Mouse (Mus musculus) lung, postnatal 4 days (tissue): ENCODE results near the gene Inka2.
"Not testable (repeated sequence)": the region's sequence is repeated elsewhere in the genome, so short reads cannot be mapped to it uniquely, and the experiment has no call there.

Source experiments
- DNase-seq, 2 experiments: peaks; one replicate each; pipeline ENCODE4 v3.0.0; 2021

Gene Inka2

DNA sequence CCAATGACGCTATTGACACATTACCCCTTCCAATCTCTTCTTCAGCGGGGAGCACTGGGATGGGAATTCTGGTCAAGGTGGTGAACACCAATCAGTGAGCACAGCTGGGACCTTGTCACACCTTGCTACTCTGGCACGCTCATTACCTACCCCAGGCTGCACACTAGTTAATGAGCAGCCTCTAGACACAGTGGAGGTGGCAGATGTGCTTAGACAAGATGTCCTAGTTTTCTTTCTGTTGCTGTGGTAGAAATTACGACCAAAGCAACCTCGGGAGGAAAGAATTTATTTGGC is 7.3 kb upstream of the Inka2 start:
- no peak for DNase-seq

DNA sequence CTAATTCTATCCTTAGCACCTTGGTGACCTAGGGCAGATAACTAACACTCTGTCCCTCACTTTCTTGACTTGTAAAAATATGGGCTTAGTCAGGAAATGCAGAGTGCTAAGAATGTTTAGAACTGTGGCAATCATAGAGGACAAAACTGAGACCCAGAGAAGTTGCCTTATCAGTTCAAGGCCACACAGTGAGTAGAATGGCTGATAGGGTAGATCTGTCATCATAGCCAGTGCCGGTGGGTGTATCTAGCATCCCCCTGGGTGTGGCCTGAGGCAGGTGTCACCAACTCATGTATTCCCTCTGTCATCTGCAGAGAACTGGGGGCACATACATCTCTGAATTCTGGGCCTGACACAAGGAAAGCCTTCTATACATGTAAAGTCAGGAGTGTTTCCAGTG is 6.1 kb upstream of the Inka2 start:
- DNase-seq, result no peak

DNA sequence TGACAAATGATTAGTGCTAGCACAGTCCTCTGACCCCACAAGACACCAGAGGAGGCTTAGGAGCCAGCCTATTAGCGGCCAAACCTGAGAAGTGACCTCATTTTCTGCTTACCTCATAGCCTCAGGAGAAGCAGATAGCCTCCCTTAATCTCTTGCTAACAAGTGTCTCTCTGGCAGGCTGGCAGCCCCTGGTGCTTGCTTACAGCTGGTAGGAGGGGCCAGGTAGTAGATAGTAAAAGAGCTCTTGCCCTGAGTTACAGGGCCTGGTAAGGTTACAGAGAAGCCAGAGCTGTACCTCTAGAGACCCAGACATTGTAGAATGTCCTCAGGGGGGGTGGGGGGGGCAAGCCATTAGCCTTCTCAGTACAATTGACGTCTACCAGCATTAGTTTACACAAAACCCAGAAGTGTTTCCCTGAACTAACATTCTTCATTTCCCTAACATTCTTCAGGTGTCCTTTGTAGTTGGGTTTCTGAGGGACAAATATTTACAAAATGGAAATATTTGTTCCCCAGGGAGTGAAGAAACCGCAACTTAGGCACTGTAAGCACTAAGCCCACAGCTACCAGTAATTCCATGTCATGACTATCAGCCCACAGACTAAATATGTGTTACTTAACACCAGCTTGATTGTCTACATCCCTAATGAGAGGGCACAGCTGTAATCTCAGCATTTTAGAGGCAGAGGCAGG is 5.0 kb upstream of the Inka2 start:
- DNase-seq, result peak in 1 of 2 experiments; percentile 73

DNA sequence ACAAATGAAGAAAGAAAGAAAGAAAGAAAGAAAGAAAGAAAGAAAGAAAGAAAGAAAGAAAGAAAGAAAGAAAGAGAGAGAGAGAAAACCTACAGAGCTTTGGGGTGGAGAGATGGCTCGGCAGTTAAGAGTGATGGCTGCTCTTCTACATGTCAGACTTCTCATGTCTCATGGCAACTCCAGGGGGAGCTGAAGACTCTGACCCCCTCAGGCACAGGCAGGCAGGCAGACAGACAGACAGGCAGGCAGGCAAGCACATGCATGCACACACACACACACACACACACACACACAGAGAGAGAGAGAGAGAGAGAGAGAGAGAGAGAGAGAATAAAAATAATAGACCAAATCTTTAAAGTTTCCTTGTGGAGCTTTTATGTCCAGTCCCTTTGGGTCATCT is 3.6 kb upstream of the Inka2 start:
- not testable (repeated sequence) for DNase-seq

DNA sequence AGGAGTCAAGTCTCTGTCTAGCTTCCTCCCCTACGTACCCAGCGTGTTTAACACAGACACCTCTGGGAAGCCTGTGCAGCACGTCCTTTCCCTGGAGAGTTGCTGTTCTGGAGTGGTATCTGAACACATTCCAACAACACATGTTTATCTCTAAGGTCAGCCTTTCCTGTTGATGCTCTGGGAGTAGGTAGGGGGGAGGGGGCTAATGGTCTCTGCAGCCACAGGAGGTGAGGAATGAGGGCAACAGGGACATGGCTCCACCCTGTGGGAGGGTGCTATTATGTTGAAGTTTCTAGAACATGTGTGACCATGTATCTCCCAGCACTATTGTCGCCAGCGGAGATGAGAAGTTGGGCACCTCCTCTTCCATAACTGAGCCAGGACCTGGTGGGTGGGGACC is 3.0 kb upstream of the Inka2 start:
- DNase-seq, result no peak

DNA sequence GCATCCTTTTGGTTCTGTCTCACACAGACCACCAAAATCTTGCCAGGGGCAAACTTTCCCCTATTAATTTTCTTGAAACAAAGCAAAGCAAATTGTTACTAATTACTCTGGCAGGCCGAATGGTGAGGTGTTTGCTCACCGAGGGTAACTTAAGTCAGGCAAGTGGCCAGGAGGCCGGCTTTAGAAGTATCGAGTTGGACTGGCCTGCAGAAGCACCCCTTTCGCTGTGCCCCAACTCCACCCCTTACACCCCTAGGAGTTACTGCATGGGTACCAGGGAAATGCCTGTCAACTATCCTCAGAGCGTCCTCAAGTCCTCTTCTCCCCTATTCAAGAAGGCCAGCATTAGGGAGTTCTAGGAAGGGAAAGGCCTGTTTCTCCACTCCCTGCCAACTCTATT is 828 bp upstream of the Inka2 start:
- no peak for DNase-seq

DNA sequence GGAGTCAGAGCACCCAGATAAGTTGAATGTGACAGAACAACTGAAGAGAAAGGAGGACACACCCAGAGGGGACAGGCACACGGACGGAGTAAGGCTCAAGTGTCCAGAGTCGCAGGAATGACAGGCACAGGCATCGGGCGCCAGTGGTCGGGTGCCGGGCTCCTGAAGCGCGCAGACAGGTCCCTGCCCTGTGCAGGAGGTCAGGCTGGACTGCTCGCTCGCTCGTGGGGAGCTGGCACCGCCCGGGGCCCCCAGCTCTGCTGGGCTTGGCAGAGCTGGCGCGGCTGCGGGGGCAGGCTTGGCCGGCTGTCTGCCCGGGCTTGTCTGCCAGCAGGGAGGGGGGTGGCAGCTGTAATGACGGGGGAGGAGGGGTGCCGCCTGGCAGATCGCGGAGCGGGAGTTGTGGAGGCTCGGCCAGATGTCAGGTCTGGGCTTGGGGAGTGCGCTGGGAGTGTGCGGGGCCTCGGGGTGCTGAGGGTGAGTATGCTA is 706 bp downstream of the Inka2 start:
- DNase-seq, result peak; percentile 63 to 69

DNA sequence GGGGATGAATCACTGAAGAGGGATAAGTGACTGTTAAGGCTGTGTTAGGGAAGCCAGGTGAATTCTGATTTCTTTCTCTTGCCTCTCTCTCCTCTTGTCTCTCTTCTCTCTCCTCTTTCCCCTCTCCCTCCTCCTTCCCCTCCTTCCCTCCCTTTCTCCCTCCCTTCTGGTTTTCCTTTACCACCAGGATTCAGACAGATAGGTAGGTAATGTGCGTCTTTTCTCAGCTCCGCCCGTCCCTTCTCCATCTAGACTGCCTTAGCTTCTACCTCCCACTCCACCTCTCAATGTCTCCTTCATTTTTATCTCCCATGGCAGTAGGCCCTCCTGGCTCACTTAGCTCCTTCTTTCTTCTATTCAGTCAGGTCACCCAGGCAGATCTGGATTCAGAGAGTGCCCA is 1.2 kb downstream of the Inka2 start:
- no peak for DNase-seq

DNA sequence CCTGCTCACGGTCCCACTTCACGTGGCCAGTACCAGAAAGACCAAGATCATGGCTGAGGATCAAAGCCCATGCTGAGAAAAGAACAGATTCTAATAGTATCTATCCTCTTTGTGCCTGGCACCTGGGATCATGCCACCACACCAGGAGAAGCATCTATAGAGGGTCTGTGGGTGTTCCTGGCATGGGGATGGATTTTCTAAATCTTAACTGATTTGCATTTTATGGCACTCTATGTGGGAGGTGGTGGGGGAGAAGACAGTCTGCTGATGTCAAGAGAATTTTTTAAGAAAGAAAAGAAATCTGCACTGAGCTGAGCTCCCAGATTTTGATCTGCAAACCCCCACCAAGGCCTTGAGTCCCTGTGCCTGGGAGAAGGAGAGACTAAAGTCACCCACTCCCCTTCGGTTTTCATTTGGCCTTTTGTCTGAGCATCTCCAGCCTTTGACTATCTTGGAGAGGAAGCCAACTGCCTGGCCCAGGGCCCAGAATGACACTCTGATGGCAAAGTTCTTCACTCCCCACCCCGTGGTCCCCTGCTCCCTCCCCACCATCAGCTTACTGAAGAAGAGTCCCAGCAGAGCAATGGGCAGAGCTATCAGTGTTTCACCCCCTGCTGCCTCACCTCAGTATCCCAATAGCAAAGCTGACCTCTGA is 2.1 kb downstream of the Inka2 start:
- peak; percentile 61 to 69 for DNase-seq

DNA sequence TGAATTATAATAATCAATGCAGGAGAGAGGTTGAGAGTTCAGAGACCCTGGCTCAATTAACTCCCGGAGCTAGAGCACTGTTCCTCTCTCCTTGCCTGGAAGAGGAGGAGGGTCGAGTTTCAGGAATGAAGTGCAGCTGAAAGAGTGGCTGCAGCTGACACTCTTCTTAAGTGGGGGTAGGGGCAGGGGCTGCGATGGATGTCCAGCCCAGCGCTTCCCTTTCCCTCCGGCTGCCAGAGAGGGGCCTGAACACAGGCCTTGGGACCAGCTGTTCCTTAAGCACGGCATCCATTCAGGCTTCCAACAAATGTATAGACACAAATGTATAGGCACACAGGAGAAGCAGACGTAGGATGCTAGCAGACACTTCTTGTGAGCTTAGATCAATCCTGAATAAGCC is 3.2 kb downstream of the Inka2 start:
- no peak for DNase-seq

DNA sequence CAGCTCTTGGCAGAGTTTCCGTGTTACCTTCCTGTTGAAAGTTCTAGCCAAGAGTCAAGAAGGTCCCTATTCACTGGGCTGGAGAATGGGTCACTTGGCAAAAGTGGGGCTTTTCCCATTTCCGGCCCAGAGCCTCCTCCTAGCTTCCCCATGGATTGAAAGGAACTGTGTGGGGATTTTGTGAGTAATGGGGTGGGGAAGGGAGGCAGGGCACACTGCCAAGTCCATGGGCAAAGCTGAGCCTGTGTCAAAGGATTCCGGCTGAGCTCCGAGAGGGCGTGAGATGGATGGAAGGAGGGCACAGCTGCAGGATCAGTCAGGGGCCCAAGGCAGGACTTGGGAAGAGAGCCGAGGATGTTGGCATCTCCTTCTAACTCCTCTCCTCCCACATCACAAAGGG is 5.8 kb downstream of the Inka2 start:
- DNase-seq, result peak in 1 of 2 experiments; percentile 70

DNA sequence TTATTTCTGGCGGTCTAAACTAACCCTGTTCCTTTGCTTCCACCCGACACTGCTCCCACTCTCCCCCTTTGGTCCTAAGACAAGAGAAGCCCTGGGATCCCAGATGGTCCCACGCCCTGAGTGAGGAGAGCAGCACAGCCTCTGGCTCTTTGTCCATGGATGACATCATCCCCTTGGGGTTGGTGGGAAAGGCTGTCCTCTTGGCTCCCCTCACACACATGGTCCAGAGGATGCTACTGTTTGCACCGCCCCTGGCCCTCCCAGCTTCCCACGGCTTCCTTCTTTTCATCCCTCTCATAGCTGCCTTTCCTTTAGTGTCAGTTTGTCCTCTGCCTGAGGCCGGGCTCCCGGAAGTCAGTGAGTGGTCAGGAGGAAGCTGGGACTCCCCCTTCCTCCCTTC is 7.3 kb downstream of the Inka2 start:
- DNase-seq, result peak; percentile 41 to 64

DNA sequence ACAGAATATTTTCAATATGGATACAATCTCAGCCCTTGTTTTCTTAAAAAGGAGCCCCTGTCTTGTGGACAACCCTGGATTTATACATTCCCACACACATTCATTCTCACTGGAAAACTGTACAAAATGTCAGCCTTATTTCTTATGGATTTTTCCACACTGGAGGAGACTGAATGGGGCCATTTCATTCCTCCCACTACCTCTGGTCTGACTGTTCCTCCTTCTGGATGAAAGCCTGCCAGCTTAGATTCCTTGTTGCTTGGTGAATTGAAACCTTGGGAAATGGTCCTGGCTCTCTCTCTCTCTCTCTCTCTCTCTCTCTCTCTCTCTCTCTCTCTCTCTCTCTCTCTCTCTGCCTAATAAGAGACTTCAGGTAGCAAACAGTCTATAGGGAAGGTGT is 8.4 kb downstream of the Inka2 start:
- no peak for DNase-seq

DNA sequence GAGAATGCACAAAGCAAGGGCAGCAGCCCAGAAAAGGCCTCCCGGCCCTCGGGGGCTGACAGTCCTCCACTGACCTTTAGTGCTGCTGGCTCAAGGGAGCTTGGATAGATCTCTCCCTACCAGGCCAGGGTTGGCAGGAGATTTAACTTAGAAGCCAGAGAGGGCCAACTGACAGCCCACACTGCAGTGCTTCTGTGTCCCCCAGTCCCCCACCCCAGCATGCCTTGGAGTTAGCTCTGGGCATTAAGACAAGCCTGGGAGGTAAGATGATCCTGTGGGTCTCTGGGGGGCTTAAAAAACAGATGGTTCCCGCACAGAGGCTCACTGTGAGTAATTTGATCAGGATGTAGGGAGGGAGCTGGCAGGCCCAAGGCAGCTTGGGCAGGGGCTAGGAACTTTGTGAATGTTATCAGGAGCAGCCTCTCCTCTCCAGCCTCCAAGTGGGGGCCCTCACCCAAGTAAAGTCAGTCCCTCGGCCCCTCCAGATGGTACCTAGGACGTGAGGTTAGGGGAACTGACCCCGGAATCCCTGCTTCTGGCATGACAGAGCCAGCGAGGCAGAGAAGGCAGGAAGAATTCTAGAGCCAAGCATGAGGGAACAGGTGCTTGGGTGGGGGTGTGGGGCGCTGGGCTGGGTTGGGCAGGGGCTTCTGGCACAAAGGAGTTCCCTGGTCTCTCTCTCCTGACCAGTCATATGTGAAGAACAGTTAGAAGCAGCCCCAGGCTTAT is 9.9 kb downstream of the Inka2 start:
- no peak for DNase-seq

DNA sequence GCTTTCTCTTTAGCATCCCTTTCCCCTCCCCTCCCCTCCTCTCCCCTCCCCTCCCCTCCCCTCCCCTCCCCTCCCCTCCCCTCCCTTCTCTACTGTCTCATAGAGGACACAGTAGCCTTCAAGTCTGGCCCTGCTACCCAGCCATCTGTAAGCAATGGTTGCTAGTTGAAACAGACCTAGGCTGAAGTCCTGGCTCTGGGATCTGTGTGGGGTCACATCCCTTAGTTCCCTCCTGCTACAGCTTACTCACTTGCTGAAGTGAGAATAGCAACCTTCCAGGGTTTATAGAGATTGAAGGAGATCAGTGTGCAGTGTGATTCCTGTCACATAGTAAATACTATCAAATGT is 10.4 kb downstream of the Inka2 start:
- no peak for DNase-seq

DNA sequence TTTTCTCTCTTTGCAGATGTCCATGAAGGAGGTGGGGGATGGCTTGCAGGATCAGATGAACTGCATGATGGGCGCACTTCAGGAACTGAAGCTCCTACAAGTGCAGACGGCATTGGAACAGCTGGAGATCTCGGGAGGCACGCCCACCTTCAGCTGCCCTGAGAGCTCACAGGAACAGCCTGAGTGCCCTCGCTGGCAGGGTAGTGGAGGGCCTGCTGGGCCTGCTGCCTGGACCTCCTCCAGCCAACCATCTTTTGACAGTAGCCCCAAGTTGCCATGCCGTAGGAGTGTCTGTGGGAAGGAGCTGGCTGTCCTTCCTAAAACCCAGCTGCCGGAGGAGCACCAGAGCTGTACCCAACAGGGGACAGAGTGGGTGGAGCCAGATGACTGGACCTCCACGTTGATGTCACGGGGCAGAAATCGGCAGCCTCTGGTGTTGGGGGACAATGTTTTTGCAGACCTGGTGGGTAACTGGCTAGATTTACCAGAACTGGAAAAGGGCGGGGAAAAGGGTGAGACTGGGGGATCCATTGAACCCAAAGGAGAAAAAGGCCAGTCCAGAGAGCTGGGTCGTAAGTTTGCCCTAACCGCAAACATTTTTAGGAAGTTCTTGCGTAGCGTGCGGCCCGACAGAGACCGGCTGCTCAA is 12.1 kb downstream of the Inka2 start:
- peak in 1 of 2 experiments; percentile 36 for DNase-seq

DNA sequence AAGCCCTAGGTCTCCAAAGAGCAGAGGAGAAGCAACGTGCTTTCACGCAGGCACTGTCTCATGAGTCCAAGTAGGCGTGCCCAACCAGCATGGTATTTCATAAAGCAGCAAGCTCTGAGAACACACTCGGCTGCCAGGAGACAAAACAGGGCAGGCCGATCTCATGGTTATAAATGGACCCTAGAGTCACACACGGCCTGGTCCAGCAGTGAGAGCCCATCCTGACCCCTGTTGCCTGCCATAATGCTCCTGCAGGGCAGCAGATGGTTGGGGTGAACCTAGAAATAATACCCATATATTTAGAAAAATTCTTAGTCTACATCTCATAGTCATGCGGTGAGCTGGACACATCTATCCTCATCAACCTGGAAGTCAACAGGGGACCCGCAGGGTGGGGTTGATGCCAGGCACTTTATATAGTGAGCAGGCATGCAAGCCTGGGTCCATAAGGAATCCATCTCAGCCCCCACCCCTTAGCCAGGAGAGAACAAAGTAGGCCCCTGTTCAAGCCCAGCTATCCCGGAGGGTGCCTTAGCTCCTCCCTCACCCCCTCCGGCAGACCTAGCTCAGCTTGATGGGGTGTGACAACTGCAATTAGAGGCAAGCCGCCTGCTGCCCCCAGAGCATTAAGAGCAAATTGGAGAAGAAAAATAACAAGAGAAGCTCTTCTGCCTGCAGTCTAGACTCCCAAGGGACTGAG is 13.6 kb downstream of the Inka2 start:
- no peak for DNase-seq

DNA sequence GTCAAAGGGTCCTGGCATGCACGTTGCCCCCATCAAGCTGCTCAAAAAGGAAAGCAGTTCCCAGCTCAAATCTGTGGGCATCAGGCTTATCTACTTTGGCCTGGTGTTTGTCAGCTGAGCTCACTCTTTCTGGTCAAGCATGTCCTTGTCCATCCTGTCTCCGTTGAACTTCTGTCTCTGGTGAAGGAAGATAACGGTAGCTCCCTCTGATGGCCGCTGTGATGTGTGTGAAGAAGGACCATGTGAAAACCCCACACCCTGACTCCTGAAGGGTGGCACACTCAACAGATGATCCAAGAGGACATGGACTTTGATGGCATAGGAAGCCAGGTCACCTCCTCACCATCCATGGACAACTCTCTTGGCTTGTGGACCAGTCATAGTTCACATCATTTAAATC is 14.3 kb downstream of the Inka2 start:
- DNase-seq, result no peak

DNA sequence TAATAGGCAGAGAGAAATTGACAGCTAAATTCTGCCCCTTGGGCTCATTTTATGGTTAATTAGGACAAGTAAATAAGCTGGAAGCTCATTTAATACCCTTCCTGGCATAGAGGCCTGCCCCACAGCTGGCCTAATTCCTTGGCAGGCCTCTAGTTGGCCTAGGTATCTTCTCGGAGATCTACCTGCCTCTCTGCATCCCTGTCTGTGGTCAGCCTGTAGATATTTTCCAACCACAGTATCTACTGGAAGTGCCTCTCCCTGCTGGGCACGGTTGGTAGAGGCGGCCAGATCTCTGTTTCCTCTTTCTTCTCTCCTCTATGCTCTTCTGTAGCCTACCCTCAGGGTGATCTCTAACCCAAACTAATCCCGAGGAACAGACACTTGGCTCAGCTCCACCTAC is 15.6 kb downstream of the Inka2 start:
- DNase-seq, result no peak

DNA sequence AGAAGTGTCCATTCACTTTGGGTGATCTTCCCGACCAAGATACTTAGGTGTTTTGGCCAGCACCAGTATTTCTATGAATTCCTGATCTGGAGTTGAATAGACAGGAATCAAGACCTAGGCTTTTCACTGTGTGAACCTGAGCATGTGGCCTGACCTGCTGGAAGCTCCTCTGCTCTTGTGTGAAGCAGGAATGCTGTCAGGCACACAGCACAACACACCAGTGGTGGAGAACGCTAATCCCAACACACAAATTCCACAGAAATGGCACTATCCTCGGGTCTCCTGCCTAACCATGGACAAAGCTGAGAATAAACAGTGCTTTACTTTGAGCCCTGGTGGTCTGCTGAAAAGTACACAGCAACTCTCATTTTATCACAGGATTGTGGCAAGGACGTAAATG is 16.1 kb downstream of the Inka2 start:
- DNase-seq, result no peak

DNA sequence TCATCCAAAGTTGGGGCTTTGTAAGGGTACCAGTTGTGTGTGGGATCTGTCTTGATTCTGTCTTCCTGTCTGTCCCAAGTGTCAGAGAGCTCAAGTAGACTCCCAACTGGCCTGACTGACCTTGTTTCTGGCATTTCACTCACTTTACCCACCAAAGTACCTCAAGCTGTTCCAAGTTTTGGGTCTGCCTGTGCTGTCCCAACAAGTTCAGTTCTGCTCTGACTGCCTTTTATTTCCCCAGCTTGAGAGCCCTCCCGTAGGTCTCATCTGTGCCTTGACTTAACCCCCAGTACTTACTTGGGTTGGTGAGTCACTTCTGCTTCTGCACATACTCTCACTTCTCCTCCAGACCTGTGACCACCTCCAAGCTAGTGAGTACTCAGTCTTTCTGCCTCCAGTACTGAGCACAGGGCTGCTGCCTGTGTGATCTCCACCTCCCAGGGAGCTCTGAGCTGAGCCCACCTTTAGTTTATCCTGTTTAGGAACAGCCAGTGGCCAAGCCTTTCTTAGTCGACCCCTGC is 17.3 kb downstream of the Inka2 start:
- no peak for DNase-seq

DNA sequence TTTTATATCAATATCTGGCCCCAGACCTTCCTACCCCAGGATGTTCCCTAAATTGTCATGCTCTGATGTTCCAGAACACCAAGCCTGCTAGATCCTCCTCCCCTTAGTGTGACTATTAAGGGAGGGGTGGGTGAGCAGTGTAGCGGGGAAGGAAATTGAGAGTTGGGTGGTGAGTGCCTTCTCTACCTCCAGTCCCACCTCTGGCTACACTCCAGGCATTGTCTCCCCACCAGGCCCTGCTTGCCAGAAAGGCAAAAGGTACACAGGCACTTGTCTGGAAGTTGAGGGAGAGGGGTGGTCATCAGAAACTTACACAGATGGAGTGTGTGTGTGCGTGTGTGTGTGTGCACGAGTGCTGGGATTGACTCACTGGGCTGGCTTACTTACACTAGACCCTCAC is 18.1 kb downstream of the Inka2 start:
- DNase-seq, result no peak

DNA sequence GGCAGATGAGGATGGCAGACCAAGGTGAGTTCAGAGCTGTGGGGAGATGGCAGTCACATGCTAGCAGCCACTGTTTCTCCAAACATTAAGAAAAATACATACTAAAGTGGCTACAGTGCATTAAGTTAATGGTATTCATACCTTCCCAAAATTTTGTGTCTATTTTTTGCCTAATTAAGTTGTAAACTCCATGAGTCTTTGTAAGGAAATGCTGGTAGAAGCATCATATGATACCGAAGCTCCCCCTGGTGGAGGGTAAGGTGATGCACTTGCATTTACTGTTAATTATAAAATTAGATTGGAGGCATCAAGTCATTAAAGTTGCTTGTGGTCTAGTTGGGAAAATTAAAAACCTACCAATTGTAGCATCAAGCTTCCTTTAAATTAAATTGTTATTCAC is 21.6 kb downstream of the Inka2 start:
- peak in 1 of 2 experiments; percentile 65 for DNase-seq
